Mouse (Mus musculus): Measurements from ENCODE around the gene Mnat1. TPM values are rescaled to one million over a fixed set of nuclear protein-coding genes. Genes with fewer than 3 reads are reported as not detected.

The Mnat1 gene
- polyA plus RNA-seq, 1 experiment from 2014 or later, result 35.8 TPM

DNA sequence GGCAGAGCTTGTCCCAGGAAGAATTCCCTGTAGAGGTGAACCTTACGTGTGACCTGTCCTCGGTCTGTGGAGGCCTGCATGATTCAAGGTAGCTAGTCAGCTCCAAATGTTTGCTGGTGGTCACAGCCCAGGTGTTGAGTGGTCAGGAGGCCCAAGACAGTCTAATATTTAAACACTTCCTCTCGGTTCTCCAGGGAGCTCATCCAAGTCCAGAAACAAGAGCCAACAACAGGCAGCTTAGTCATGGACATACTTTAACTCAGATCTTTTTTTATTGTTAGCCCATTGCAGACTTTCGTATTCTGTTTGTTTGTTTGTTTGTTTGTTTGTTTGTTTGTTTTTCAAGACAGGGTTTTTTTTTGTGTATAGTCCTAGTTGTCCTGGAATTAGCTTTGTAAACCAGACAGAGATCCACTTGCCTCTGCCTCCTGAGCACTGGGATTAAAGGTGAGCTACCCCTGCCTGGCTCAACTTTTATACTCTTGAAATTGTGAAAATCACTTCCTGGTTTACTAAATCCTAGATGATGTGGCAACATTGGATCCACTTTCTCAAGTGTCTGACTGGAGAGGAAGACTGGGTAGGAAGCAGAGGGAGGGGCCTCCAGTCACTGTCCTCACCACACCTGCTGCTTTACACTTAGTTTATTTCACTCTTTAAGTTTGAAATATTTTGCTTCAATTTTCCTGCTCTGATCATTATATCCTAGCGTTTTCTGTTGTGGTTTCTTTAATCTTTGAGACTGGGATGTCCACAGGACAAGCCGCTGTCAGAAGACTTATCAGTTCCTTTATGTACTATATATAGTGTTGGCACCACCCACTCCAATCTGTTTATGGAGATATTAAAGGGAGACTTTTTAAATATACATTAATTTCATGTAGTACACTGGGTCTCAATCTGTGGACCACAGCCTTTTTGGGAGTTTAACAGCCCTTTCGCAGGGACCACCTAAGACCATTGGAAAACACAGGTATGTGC lies 194.5 kb downstream of the Mnat1 start:
- Histone ChIP-seq H3K9ac (replicated peaks; ENCODE audit: low read length) (no peak overlapping the region), H3K4me2 (replicated peaks; ENCODE audit: low read depth, low read length) (no peak overlapping the region), H3K4me1 (ENCODE audit: insufficient read depth, low read length) (no peaks in the 10 kb centered on the region), H3K36me3 (ENCODE audit: insufficient read depth, low read length) (peaks cover 6% of the 10 kb centered on the region), H3K27me3 (ENCODE audit: insufficient read depth, low read length) (no peaks in the 10 kb centered on the region), H3K9me3 (ENCODE audit: low read length) (no peaks in the 10 kb centered on the region), H3K4me3 (ENCODE audit: low read length) (no peak overlapping the region), H3K27ac (ENCODE audit: low read length) (no peak overlapping the region)
- 90% methylated on average over 7 of the region's 7 CpGs for WGBS
- ATAC-seq (ENCODE audit: low FRiP score, low TSS enrichment), result no peak

Other genes with a start within 250 kb of the Mnat1 start
- not detected in 2 replicates for gene Six6, start 183.8 kb upstream of the Mnat1 start, polyA plus RNA-seq (2015; fragmentation: Nextera tagmentation; extraction: Ambion mirVana)
- gene 4930447C04Rik, start 182.9 kb upstream of the Mnat1 start, polyA plus RNA-seq (2015; fragmentation: Nextera tagmentation; extraction: Ambion mirVana), result 0.87 and 0.97 TPM in 2 replicates
- 0.47 and 0.66 TPM in 2 replicates for gene Six1, start 69.8 kb upstream of the Mnat1 start, polyA plus RNA-seq (2015; fragmentation: Nextera tagmentation; extraction: Ambion mirVana)
- gene Six4, start 10.3 kb upstream of the Mnat1 start, polyA plus RNA-seq (2015; fragmentation: Nextera tagmentation; extraction: Ambion mirVana), result 3.9 TPM in 2 replicates
- 18.5 and 19.5 TPM in 2 replicates for gene Trmt5, start 163.0 kb downstream of the Mnat1 start, polyA plus RNA-seq (2015; fragmentation: Nextera tagmentation; extraction: Ambion mirVana)
- gene Slc38a6, start 163.1 kb downstream of the Mnat1 start, polyA plus RNA-seq (2015; fragmentation: Nextera tagmentation; extraction: Ambion mirVana), result 6.0 and 11.4 TPM in 2 replicates

All from kidney, embryonic 16.5 days (tissue).